Mouse (Mus musculus): ENCODE results near the gene Slc25a23.

- TF ChIP-seq USF1 (IDR thresholded peaks at IDR 0.05; ENCODE audit: low read depth) (no peak), MYOG (IDR thresholded peaks at IDR 0.05; ENCODE audit: control insufficient read depth in 1 of 3, insufficient read depth in 1 of 3, insufficient read length in 2 of 3, low read depth in 2 of 3) (no peak)
These were observed 2.4 kb upstream of the Slc25a23 start for GRCm38 (mm10) chr17:57062011-57062521.
